Mouse (Mus musculus) heart, embryonic 14.5 days (tissue): ENCODE results near the gene Thrb. TPM values are rescaled to one million over a fixed set of nuclear protein-coding genes. Genes with fewer than 3 reads are reported as not detected.

Experiments used
- ATAC-seq: fragments of 200-750 bp; cut with Nextera tagmentation; 2 replicates; pipeline ENCODE4 v1.8.0; 2017; ENCODE audit warnings: low read depth, moderate TSS enrichment; ENCODE audit not compliant: insufficient number of reproducible peaks, insufficient read depth, low FRiP score
- H3K27ac ChIP-seq, 2 experiments: fragments of 200-500 bp in 1 of 2; fragments of 300-500 bp in 1 of 2; sonication (generic) in 1 of 2; replicated peaks in 1 of 2; 2 replicates each; pipeline ENCODE4 v1.5.1; 2012 to 2014; ENCODE audit warnings: low read depth in 2 of 2, low read length in 2 of 2, control low read depth in 1 of 2, mild to moderate bottlenecking in 1 of 2, mixed read lengths in 1 of 2; ENCODE audit not compliant: control insufficient read depth in 1 of 2, insufficient read depth in 1 of 2
- H3K27me3 ChIP-seq: fragments of 300-500 bp; sonication (generic); 2 replicates; pipeline ENCODE4 v1.6.1; 2014; ENCODE audit warnings: mild to moderate bottlenecking, low read length, control low read depth; ENCODE audit not compliant: control insufficient read depth, insufficient read depth
- H3K36me3 ChIP-seq: fragments of 300-500 bp; sonication (generic); 2 replicates; pipeline ENCODE4 v1.6.1; 2014; ENCODE audit warnings: mild to moderate bottlenecking, control low read depth, low read length, mixed read lengths; ENCODE audit not compliant: control insufficient read depth, insufficient read depth
- H3K4me1 ChIP-seq, 2 experiments: fragments of 200-500 bp in 1 of 2; fragments of 300-500 bp in 1 of 2; sonication (generic) in 1 of 2; 2 replicates each; pipeline ENCODE4 v1.6.1; 2012 to 2014; ENCODE audit warnings: low read length in 2 of 2, control low read depth in 1 of 2, mixed read lengths in 1 of 2; ENCODE audit not compliant: control insufficient read depth in 2 of 2, insufficient read depth in 2 of 2
- H3K4me2 ChIP-seq: fragments of 300-500 bp; sonication (generic); 2 replicates; pipeline ENCODE4 v1.6.1; 2014; ENCODE audit warnings: mild to moderate bottlenecking, low read length
- H3K4me3 ChIP-seq, 2 experiments: fragments of 200-500 bp in 1 of 2; fragments of 300-500 bp in 1 of 2; sonication (generic) in 1 of 2; 2 replicates each; pipeline ENCODE4 v1.5.1; 2012 to 2014; ENCODE audit warnings: low read length in 2 of 2, mild to moderate bottlenecking in 2 of 2, control low read depth in 1 of 2, low read depth in 1 of 2, moderate library complexity in 1 of 2; ENCODE audit not compliant: control insufficient read depth in 1 of 2, insufficient read depth in 1 of 2
- H3K9ac ChIP-seq: fragments of 300-500 bp; sonication (generic); 2 replicates; pipeline ENCODE4 v1.6.1; 2014; ENCODE audit warnings: mild to moderate bottlenecking, low read length
- H3K9me3 ChIP-seq: fragments of 300-500 bp; sonication (generic); 2 replicates; pipeline ENCODE4 v1.6.1; 2016; ENCODE audit warnings: low read length, control low read depth; ENCODE audit not compliant: control insufficient read depth
- WGBS: fragments of 180-500 bp; shearing (Covaris S2); extraction: QIAGEN DNeasy Blood & Tissue Kit; methylation state at CpG from one replicate; pipeline ENCODE4 v1.1.7; 2014; 5-methylcytosine and 5-hydroxymethylcytosine counted together
- polyA plus RNA-seq: library from polyadenylated mRNA; unstranded; fragments of >200 nt; fragmentation: Nextera tagmentation; extraction: Ambion mirVana; gene quantifications from 2 replicates; pipeline ENCODE4 v1.2.1, GENCODE M21; 2014

Thrb gene
- polyA plus RNA-seq, 1 experiment from 2014 or later: 1.5 TPM

DNA sequence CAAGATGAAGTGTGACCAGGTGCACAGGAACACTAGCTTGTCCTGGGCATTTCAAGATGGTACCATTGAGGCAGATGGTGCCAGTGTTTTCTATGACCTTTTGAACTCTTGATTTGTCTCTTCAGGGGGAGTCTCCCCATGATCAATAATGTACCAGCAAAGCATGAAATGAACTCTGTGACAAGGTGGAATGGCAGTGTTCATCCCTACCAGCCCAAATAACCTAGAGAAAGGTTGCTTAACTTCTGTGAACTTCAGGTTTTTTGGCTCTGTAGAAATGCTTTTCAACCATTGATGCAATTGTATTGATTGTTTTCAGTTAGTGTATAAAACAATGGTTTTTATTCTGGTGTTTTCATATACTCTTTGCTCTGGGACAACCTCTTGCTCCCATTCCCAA lies 21.4 kb downstream of the Thrb start:
- H3K9ac ChIP-seq: no peak overlapping the region
- no peaks in the 10 kb centered on the region for H3K27me3 ChIP-seq
- no peak overlapping the region for H3K4me3 ChIP-seq
- H3K27ac ChIP-seq: no peak overlapping the region
- no peak for ATAC-seq
- no peaks in the 10 kb centered on the region for H3K9me3 ChIP-seq
- H3K36me3 ChIP-seq: no peaks in the 10 kb centered on the region
- no peaks in the 10 kb centered on the region for H3K4me1 ChIP-seq
- H3K4me2 ChIP-seq: no peak overlapping the region

DNA sequence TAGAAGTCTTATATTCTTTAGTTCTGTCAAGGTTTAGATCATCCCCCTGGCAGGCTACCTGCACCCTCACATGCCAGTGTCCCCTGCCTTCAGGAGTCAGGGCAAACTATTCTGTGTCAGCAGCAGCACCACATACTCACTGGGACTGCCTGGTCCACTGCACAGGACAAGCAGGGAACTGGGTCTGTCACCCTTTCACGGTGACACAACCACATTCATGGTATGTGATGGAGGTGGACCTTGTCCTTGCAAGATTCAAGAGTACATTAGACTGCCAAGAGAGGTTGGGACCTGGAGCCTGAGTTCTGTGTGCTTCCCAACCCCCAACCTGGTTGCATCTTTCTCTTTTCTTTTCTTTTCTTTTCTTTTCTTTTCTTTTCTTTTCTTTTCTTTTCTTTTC lies 24.8 kb downstream of the Thrb start:
- Histone ChIP-seq H3K36me3 (no peaks in the 10 kb centered on the region), H3K4me3 (no peak overlapping the region), H3K9ac (no peak overlapping the region), H3K9me3 (no peaks in the 10 kb centered on the region), H3K27ac (no peak overlapping the region), H3K4me2 (no peak overlapping the region), H3K27me3 (no peaks in the 10 kb centered on the region), H3K4me1 (no peaks in the 10 kb centered on the region)
- ATAC-seq: no peak
- WGBS: 65% methylated on average over 1 of the region's 1 CpGs

DNA sequence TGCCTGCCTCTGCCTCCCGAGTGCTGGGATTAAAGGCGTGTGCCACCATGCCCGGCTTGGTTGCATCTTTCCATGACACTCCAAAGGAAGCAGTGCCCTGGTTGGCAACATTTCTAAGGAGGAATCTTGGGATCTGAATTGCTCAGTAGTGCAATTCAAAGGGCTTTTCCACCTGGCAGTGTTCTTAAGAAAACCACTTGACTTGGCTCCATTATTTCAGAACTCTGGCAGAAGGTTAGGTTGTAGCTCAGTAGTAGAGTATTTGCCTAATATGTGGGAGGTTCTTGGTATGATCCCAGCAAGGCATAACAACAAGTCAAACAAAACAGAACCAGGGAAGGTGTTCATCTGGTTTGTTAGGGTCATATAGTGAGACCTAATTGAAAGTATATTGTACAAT lies 25.4 kb downstream of the Thrb start:
- no peaks in the 10 kb centered on the region for H3K9me3 ChIP-seq
- no peaks in the 10 kb centered on the region for H3K4me1 ChIP-seq
- H3K4me2 ChIP-seq: no peak overlapping the region
- H3K27ac ChIP-seq: no peak overlapping the region
- H3K4me3 ChIP-seq: no peak overlapping the region
- H3K36me3 ChIP-seq: no peaks in the 10 kb centered on the region
- H3K27me3 ChIP-seq: no peaks in the 10 kb centered on the region
- WGBS: 91% methylated on average over 3 of the region's 3 CpGs
- H3K9ac ChIP-seq: no peak overlapping the region
- ATAC-seq: no peak

DNA sequence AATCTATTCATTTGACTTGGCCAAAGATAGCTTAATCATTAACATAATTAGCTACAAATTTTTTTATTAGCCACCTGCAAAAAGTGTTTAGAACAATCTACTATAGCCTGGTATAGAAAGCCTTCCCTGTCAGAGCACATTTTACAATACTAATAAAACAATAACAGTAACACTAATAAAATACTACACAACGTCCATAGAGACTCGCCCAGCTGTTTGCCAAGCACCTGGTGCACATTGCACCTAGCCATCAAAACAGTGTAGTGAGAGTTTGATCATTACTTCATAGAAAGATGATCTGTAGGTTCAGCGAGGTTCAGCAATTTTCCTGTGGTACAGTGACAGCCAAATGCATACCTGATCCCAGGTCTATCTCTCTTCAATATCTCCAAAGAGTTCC lies 26.9 kb downstream of the Thrb start:
- Histone ChIP-seq H3K9me3 (no peaks in the 10 kb centered on the region), H3K9ac (no peak overlapping the region), H3K27ac (no peak overlapping the region), H3K4me1 (no peaks in the 10 kb centered on the region), H3K27me3 (no peaks in the 10 kb centered on the region), H3K4me2 (no peak overlapping the region), H3K4me3 (no peak overlapping the region), H3K36me3 (no peaks in the 10 kb centered on the region)
- 83% methylated on average over 3 of the region's 3 CpGs for WGBS
- ATAC-seq: no peak

DNA sequence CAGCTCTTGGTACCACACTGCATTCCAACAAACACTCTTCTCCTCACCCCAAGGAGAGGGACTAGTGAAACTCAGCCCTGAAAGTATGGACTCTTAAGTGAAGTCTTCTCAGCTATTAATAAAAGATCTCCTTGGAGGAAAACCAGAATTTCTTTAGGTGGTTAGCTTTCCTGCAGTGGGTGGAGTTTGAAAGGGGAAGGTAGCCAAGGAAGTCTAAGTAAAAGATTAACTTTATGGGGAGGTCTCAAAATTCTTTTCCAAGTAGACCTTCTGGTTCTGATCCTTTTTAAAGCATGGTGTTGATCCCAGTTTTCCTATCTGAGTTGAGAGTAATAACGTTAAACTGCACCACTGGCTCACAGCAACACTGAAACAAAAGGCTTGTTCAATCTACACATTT lies 31.2 kb downstream of the Thrb start:
- 15% methylated on average over 1 of the region's 1 CpGs for WGBS
- ATAC-seq: no peak

DNA sequence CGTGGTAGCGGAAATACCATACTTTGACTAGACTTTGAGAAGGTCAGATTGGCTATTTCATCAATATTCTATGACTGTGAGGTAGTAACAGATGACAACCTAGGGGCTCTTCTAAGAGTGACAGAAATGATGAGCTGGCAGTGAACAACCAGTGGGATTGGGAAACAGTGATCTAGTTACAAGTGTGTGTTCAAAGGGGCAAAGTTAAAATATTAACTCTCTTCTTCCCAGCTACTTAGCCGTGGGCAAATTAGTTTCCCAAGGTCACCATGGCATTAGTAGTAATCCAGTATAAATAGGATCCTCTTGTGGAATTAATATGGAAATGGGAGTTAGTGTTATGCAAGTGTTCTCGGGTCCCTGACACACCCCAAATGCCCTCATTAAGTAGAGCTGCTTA lies 35.5 kb downstream of the Thrb start:
- H3K36me3 ChIP-seq: no peaks in the 10 kb centered on the region
- WGBS: 79% methylated on average over 4 of the region's 4 CpGs

More for the DNA sequence above, 31.2 kb downstream of the Thrb start:
- H3K27me3 ChIP-seq: no peaks in the 10 kb centered on the region
- no peak overlapping the region for H3K4me3 ChIP-seq
- H3K4me2 ChIP-seq: no peak overlapping the region
- no peaks in the 10 kb centered on the region for H3K4me1 ChIP-seq
- no peak overlapping the region for H3K27ac ChIP-seq
- no peaks in the 10 kb centered on the region for H3K36me3 ChIP-seq
- no peak overlapping the region for H3K9ac ChIP-seq
- H3K9me3 ChIP-seq: no peaks in the 10 kb centered on the region

DNA sequence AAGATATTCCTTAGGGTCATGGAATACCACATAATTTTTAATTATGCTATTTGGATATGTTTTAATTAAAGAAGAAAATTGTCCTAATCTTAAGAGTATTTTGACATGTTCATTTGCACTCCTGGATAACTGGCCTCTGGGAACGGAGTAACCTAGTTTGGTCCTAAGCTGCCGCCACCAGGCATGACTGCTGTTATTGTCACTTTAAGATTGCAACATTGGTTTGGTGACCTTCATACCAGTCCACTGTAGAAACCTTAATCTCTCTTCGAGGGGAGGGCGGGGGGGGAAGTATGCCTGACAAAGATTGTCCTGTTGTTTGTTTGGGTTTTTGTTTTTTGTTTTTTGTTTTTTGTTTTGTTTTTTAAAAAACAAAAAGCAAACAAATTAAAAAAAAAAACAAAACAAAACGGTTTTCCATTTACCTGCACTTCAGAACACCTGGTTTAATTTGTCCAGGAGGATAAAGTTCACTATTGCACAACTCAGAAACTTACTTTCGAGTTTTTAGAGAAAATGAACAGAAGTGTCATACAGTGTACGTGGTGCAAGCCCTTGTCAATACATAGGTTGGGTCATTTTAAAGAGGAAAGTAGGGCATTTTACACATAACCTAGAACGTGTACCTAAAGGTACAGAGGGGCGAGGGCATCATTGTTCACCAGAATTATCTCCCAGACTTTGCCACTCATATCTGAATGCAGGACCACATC lies 38.0 kb downstream of the Thrb start:
- Histone ChIP-seq H3K9me3 (no peaks in the 10 kb centered on the region), H3K4me2 (no peak overlapping the region), H3K36me3 (no peaks in the 10 kb centered on the region), H3K27ac (no peak overlapping the region), H3K4me1 (no peaks in the 10 kb centered on the region), H3K27me3 (no peaks in the 10 kb centered on the region), H3K4me3 (no peak overlapping the region), H3K9ac (no peak overlapping the region)
- ATAC-seq: no peak
- 75% methylated on average over 9 of the region's 9 CpGs for WGBS

More for the DNA sequence above, 35.5 kb downstream of the Thrb start:
- no peak overlapping the region for H3K4me2 ChIP-seq
- no peak for ATAC-seq
- H3K9me3 ChIP-seq: no peaks in the 10 kb centered on the region
- H3K4me1 ChIP-seq: no peaks in the 10 kb centered on the region
- no peak overlapping the region for H3K27ac ChIP-seq
- H3K9ac ChIP-seq: no peak overlapping the region
- H3K27me3 ChIP-seq: no peaks in the 10 kb centered on the region
- H3K4me3 ChIP-seq: no peak overlapping the region

DNA sequence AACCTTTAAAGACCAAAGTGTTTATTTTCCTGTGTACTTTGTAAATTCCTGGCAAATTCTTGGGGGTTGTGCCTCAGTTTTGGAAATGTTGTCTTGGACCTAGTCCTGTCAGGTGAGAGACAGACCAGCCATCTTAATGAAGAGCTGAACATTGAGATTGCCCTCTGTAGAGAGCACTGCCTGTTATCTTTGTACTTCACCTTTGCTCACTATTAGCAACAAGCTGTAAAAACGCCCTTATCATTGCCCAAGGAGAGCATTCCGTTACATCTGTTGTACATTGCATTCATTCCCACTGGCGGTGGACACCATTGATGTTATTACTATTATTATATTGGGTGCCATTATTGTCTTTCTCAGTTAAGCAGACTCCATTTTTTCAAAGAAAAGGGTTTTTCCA lies 40.2 kb downstream of the Thrb start:
- Histone ChIP-seq H3K4me2 (no peak overlapping the region), H3K9me3 (no peaks in the 10 kb centered on the region), H3K4me1 (no peaks in the 10 kb centered on the region), H3K27ac (no peak overlapping the region), H3K4me3 (no peak overlapping the region), H3K27me3 (no peaks in the 10 kb centered on the region), H3K9ac (no peak overlapping the region), H3K36me3 (no peaks in the 10 kb centered on the region)
- no peak for ATAC-seq
- 56% methylated on average over 3 of the region's 3 CpGs for WGBS
